9 mouse cellular contexts compared by ENCODE assay signal in the genomic region with DNA sequence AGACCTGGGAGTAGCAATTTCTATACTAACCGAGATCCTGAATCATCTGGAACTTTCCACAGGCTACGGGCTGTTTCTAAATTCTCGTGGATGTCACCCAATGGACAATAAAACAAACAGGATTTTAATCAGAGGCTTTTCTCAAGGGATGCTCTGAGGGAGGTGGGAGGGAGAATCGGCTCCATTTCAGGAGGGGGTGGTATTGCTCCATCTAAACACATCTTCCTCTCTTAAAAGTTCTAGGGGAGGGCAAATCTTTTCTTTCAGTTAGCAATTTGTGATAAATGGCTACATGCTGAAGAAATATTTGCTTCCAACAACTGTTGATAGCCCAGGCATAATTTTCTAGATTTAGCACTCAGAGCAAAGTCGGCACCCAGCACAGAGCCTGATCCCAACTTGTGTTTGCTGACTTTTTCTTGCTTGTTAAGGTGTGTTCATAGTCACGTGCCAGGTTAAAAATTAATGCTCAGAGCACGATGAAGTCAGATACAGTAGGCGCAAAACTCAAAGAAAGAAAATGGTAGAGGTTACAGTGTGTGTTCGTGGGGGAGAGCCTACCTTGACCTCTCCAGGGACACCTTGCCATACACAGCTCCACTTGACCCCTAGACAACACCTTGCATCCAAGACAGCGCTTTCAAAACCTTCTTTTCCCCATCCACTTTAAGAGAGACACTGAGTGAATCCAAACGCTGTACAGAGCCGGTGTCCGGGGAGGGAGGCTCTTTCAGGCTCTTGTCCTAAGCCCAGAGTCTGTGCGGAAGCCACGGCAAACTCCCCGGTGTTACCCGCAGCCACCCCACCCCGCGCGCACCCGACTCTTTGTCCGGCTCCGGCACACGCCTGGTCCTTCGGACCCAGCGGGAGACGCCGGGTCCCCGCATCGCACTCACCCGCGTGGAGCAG. TPM values are rescaled to one million over a fixed set of nuclear protein-coding genes. Genes with fewer than 3 reads are reported as not detected.
A peak's percentile ranks its signal among the peaks of the same experiment; 100 is the strongest.
DNase-seq lines count a peak whose midpoint lies in the region; ATAC-seq and TF ChIP-seq lines count a peak whose summit lies in the region.
"Had no signal": no experiment of that assay in that cellular context is flagged by ENCODE, and none has a peak within 500 bp of the region (broad histone marks: within the 10 kb centered on the region; RNA-seq: fewer than 3 reads in every experiment).

No protein-coding gene starts in this region.

- no peaks in the 10 kb centered on the region; the same call in 1 of the 2 replicates for H3K4me1 ChIP-seq in heart, adult 2 months (ENCODE audit: control insufficient read depth, insufficient read depth, low read length)
- H3K4me1 ChIP-seq in bone marrow macrophage, adult 2 months (ENCODE audit: control insufficient read depth, insufficient read depth, low read length) = no peaks in the 10 kb centered on the region
- H3K4me1 ChIP-seq in hindbrain, embryonic 16.5 days (ENCODE audit: control insufficient read depth, insufficient read depth, low read depth, low read length) = peaks cover 10% of the 10 kb centered on the region
- H3K4me1 ChIP-seq in liver, embryonic 14.5 days (replicated peaks; ENCODE audit: control insufficient read depth in 2 of 2, insufficient read depth in 2 of 2, low read length in 1 of 2) = no peaks in the 10 kb centered on the region

- H3K27ac ChIP-seq in heart, adult 2 months = peak overlapping the region; percentile 57
- H3K27ac ChIP-seq in bone marrow macrophage, adult 2 months (ENCODE audit: insufficient read depth, low read depth, low read length) = no peak overlapping the region
- H3K27ac ChIP-seq in hindbrain, embryonic 16.5 days (ENCODE audit: low read depth, low read length) = peak overlapping the region; percentile 59; the same call in 1 of the 2 replicates
- H3K27ac ChIP-seq in liver, embryonic 14.5 days = no peak overlapping the region

- no peak for DNase-seq in heart, adult 2 months
- no peak for DNase-seq in heart, postnatal 10 days
- no peak for DNase-seq in liver, embryonic 14.5 days (ENCODE audit: low read depth in 3 of 3, low spot score in 3 of 3)
- no peak for DNase-seq in cerebellum, adult 9-10 months
- no peak for DNase-seq in gastrocnemius, postnatal 25 days
- DNase-seq in layer of hippocampus, adult 9-11 months = no peak

- H3K27me3 ChIP-seq in heart, adult 2 months (ENCODE audit: control insufficient read depth, insufficient read depth, low read length) = no peaks in the 10 kb centered on the region
- no peaks in the 10 kb centered on the region; the same call in 1 of the 2 replicates for H3K27me3 ChIP-seq in hindbrain, embryonic 16.5 days (replicated peaks; ENCODE audit: control insufficient read depth, insufficient read depth, low read length)
- H3K27me3 ChIP-seq in liver, embryonic 14.5 days (ENCODE audit: control insufficient read depth, insufficient read depth, low read length) = peaks cover 26% of the 10 kb centered on the region

- intact Hi-C loops in heart, adult 2 months (cut with DNase I) = loop anchor here (5.0 kb wide), 2 partner anchors 115 to 390 kb away; partner anchors contain the start of gene Me3
- intact Hi-C loops in heart, postnatal 10 days (cut with DNase I) = loop anchor here (2.0 to 5.0 kb wide), 2 partner anchors 116 to 275 kb away; partner anchors contain the start of gene Me3

- no peaks in the 10 kb centered on the region for H3K36me3 ChIP-seq in heart, adult 2 months (ENCODE audit: control insufficient read depth, insufficient read depth, low read length)
- no peaks in the 10 kb centered on the region for H3K36me3 ChIP-seq in hindbrain, embryonic 16.5 days (ENCODE audit: control insufficient read depth, insufficient read depth, low read length)
- no peaks in the 10 kb centered on the region for H3K36me3 ChIP-seq in liver, embryonic 14.5 days (replicated peaks; ENCODE audit: control insufficient read depth, insufficient read depth, low read depth)
- H3K36me3 ChIP-seq: G1E had no signal

- 11% methylated on average over 32 of the region's 32 CpGs for WGBS in heart, adult 2 months
- 6% methylated on average over 31 of the region's 32 CpGs for WGBS in hindbrain, embryonic 16.5 days
- 8% methylated on average over 32 of the region's 32 CpGs for WGBS in liver, embryonic 14.5 days (ENCODE audit: insufficient replicate concordance)

- TF ChIP-seq EP300 in heart, adult 2 months (IDR thresholded peaks at IDR 0.05; ENCODE audit: insufficient read depth, low read depth, low read length) = no peak
- TF ChIP-seq EP300 in liver, embryonic 14.5 days (IDR thresholded peaks at IDR 0.05; ENCODE audit: low read depth) = no peak

- peak overlapping the region; percentile 99 for H3K4me2 ChIP-seq in hindbrain, embryonic 16.5 days (ENCODE audit: low read length)
- peak overlapping the region; percentile 43 for H3K4me2 ChIP-seq in liver, embryonic 14.5 days (ENCODE audit: low read depth)

- TF ChIP-seq POLR2A in heart, adult 2 months (IDR thresholded peaks at IDR 0.05; ENCODE audit: insufficient read depth, low read depth, low read length) = no peak
- no peak for TF ChIP-seq POLR2A in bone marrow macrophage, adult 2 months (IDR thresholded peaks at IDR 0.05; ENCODE audit: borderline replicate concordance, low read depth, low read length)

- H3K4me3 ChIP-seq in heart, adult 2 months = peak overlapping the region; percentile 65
- H3K4me3 ChIP-seq in bone marrow macrophage, adult 2 months (ENCODE audit: insufficient read depth, low read length) = peak overlapping the region; percentile 15; the same call in 1 of the 2 replicates
- peak overlapping the region; percentile 70 for H3K4me3 ChIP-seq in hindbrain, embryonic 16.5 days (ENCODE audit: low read length)
- H3K4me3 ChIP-seq in liver, embryonic 14.5 days (ENCODE audit: insufficient read depth in 1 of 2, low read depth in 2 of 2, low read length in 2 of 2) = peak overlapping the region; percentile 31 to 47

- ATAC-seq in hindbrain, embryonic 16.5 days = peak; percentile 75
- ATAC-seq in liver, embryonic 14.5 days (ENCODE audit: insufficient read depth) = 0 out of 2 replicates have a peak, but pooled peaks have one; percentile 28

- TF ChIP-seq CTCF in heart, adult 2 months (IDR thresholded peaks at IDR 0.05) = peak; percentile 37
- no peak for TF ChIP-seq CTCF in bone marrow macrophage, adult 2 months (IDR thresholded peaks at IDR 0.05; ENCODE audit: low read depth, low read length)
- TF ChIP-seq CTCF in liver, embryonic 14.5 days (IDR thresholded peaks at IDR 0.05; ENCODE audit: low read depth) = no peak

- peak overlapping the region; percentile 74 for H3K9ac ChIP-seq in heart, adult 2 months (ENCODE audit: low read depth, low read length)
- H3K9ac ChIP-seq in hindbrain, embryonic 16.5 days (ENCODE audit: low read depth, low read length) = peak overlapping the region; percentile 76
- H3K9ac ChIP-seq in liver, embryonic 14.5 days (replicated peaks) = no peak overlapping the region

- no peaks in the 10 kb centered on the region for H3K79me2 ChIP-seq in heart, adult 2 months (replicated peaks; ENCODE audit: control insufficient read depth, insufficient read depth, low read length)

- H3K9me3 ChIP-seq in hindbrain, embryonic 16.5 days (ENCODE audit: control insufficient read depth, low read length) = no peaks in the 10 kb centered on the region
- H3K9me3 ChIP-seq in liver, embryonic 14.5 days (ENCODE audit: control insufficient read depth, low read length) = no peaks in the 10 kb centered on the region
- H3K9me3 ChIP-seq: G1E had no signal

RNA-seq across cellular contexts. Expression of gene Prss23, which starts 10.2 kb away (rescaled TPM):
- total RNA-seq in heart, adult 2 months (2021) = 10 to 100 TPM; 18.9 to 20.6 TPM
- 50.1 and 58.2 TPM in 2 replicates for polyA plus RNA-seq in heart, adult 2 months (2012; rRNA removed)
- 10 to 100 TPM; 30.0 to 33.1 TPM for total RNA-seq in heart, postnatal 10 days (2021)
- polyA plus RNA-seq in bone marrow macrophage, adult 2 months (2012; ENCODE audit: insufficient read depth, insufficient read length, missing spikeins) = 0.84 and 2.2 TPM in 2 replicates
- polyA plus RNA-seq in hindbrain, embryonic 16.5 days (2015; fragmentation: Nextera tagmentation; extraction: Ambion mirVana) = 17.3 and 17.7 TPM in 2 replicates
- polyA plus RNA-seq in liver, embryonic 14.5 days (2012; rRNA removed) = 1.3 and 2.4 TPM in 2 replicates
- 3.2 and 4.2 TPM in 2 replicates for polyA plus RNA-seq in liver, embryonic 14.5 days (2014; fragmentation: Nextera tagmentation; extraction: Ambion mirVana)
- total RNA-seq in gastrocnemius, postnatal 25 days (2021) = 10 to 100 TPM; 43.0 to 50.5 TPM
- polyA plus RNA-seq: G1E had no signal

Comparison
In these comparisons a context has a peak if more than half of its experiments do, and no peak if none do; other contexts are left out.
1. H3K27ac ChIP-seq: peak in heart, adult 2 months (single experiment) and hindbrain, embryonic 16.5 days (single experiment); none in bone marrow macrophage, adult 2 months (single experiment) and liver, embryonic 14.5 days (single experiment).
2. H3K4me3 ChIP-seq: peak in every context shown above with its lines; median percentile 70 in hindbrain, embryonic 16.5 days; 65 in heart, adult 2 months; 39 in liver, embryonic 14.5 days; 15 in bone marrow macrophage, adult 2 months.